Mouse (Mus musculus) neural tube, embryonic 15.5 days (tissue): Measurements from ENCODE around the gene Hbq1b. TPM values are rescaled to one million over a fixed set of nuclear protein-coding genes. Genes with fewer than 3 reads are reported as not detected.
"Not testable (repeated sequence)": the region's sequence is repeated elsewhere in the genome, so short reads cannot be mapped to it uniquely, and the experiment has no call there.

Experiments used
- ATAC-seq: fragments of 200-750 bp; cut with Nextera tagmentation; 2 replicates; pipeline ENCODE4 v1.8.0; 2017; ENCODE audit warnings: mild to moderate bottlenecking, moderate TSS enrichment, moderate library complexity; ENCODE audit not compliant: low FRiP score
- H3K27ac ChIP-seq: fragments of 300-500 bp; sonication (generic); replicated peaks from 2 replicates; pipeline ENCODE4 v1.5.1; 2015; ENCODE audit warnings: mild to moderate bottlenecking, inconsistent platforms
- H3K27me3 ChIP-seq: fragments of 300-500 bp; sonication (generic); replicated peaks from 2 replicates; pipeline ENCODE4 v1.6.1; 2015; ENCODE audit warnings: inconsistent platforms
- H3K36me3 ChIP-seq: fragments of 300-500 bp; sonication (generic); 2 replicates; pipeline ENCODE4 v1.6.1; 2015; ENCODE audit warnings: inconsistent platforms
- H3K4me1 ChIP-seq: fragments of 300-500 bp; sonication (generic); 2 replicates; pipeline ENCODE4 v1.6.1; 2015; ENCODE audit warnings: inconsistent platforms
- H3K4me2 ChIP-seq: fragments of 300-500 bp; sonication (generic); 2 replicates; pipeline ENCODE4 v1.6.1; 2015; ENCODE audit warnings: inconsistent platforms, mild to moderate bottlenecking, moderate library complexity
- H3K4me3 ChIP-seq: fragments of 300-500 bp; sonication (generic); replicated peaks from 2 replicates; pipeline ENCODE4 v1.5.1; 2015; ENCODE audit warnings: mild to moderate bottlenecking, inconsistent platforms
- H3K9ac ChIP-seq: fragments of 300-500 bp; sonication (generic); replicated peaks from 2 replicates; pipeline ENCODE4 v1.6.1; 2015; ENCODE audit warnings: mild to moderate bottlenecking, inconsistent platforms
- H3K9me3 ChIP-seq: fragments of 300-500 bp; sonication (generic); replicated peaks from 2 replicates; pipeline ENCODE4 v1.6.1; 2016; ENCODE audit warnings: inconsistent platforms
- WGBS: fragments of 180-500 bp; shearing (Covaris S2); methylation state at CpG from one replicate; pipeline ENCODE4 v1.1.7; 2015; ENCODE audit warnings: mixed read lengths; 5-methylcytosine and 5-hydroxymethylcytosine counted together
- polyA plus RNA-seq: library from polyadenylated mRNA; unstranded; fragments of >200 nt; fragmentation: Nextera tagmentation; extraction: Ambion mirVana; gene quantifications from 2 replicates; pipeline ENCODE4 v1.2.1, GENCODE M21; 2015

Hbq1b gene
- polyA plus RNA-seq, 1 experiment from 2014 or later, result 0.93 TPM

DNA sequence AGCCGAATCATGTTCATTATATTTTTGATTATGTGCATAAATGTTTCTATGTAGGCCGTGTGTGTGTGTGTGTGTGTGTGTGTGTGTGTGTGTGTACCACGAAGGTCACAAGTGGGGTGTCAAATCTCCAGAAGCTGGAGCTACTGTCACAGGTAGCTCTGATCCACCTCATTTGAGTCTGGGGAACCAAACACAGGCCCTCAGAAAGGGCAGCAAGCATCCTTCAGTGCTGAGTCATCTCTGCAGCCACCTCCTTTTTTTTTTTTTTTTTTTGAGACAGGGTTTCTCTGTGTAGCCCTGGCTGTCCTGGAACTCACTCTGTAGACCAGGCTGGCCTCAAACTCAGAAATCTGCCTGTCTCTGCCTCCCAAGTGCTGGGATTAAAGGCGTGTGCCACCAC is 6.1 kb downstream of the Hbq1b start:
- not testable (repeated sequence) for H3K4me2 ChIP-seq, H3K36me3 ChIP-seq, H3K4me1 ChIP-seq, H3K9me3 ChIP-seq, H3K27me3 ChIP-seq, H3K4me3 ChIP-seq, H3K27ac ChIP-seq, H3K9ac ChIP-seq, ATAC-seq
- WGBS, result 86% methylated on average over 4 of the region's 4 CpGs

DNA sequence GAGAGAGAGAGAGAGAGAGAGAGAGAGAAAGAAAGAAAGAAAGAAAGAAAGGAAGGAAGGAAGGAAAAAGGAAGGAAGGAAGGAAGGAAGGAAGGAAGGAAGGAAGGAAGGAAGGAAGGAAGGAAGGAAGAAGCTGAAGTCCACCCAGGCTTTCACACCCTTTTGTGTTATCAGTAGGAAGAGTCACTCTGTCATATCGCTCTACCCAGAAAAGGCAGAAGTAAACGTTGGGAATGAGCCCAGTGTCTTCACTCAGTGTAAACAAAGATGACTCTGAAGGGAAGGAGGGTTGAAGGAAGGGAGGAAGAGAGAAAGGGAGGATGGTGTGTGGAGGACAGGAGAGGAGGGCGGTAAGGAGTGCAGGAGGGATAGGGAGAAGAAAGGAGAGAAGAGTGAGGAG is 6.7 kb downstream of the Hbq1b start:
- 72% methylated on average over 3 of the region's 3 CpGs for WGBS
- H3K36me3 ChIP-seq, H3K4me1 ChIP-seq, H3K27me3 ChIP-seq, H3K9ac ChIP-seq, H3K4me3 ChIP-seq, ATAC-seq, H3K27ac ChIP-seq, H3K4me2 ChIP-seq, H3K9me3 ChIP-seq: not testable (repeated sequence)

DNA sequence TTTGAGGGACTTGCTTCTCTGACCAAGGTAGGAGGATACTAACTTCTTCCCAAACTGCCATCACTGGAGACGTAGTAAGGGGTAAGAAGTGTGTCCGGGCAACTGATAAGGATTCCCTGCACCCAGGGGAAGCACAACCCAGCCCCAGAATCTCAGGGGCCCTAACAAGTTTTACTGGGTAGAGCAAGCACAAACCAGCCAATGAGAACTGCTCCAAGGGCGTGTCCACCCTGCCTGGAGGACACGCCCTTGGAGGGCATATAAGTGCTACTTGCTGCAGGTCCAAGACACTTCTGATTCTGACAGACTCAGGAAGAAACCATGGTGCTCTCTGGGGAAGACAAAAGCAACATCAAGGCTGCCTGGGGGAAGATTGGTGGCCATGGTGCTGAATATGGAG is 9.4 kb downstream of the Hbq1b start, which contains the start of gene Hba-a2:
Hba-a2 (plus strand) TSS at position 287 of the 400 bp plus-strand sequence.
- H3K4me1 ChIP-seq, H3K27me3 ChIP-seq, H3K9ac ChIP-seq, H3K4me2 ChIP-seq, H3K4me3 ChIP-seq, ATAC-seq, H3K9me3 ChIP-seq, H3K27ac ChIP-seq, H3K36me3 ChIP-seq: not testable (repeated sequence)
- WGBS, result no CpG with 5 or more reads among the region's 4 CpGs

DNA sequence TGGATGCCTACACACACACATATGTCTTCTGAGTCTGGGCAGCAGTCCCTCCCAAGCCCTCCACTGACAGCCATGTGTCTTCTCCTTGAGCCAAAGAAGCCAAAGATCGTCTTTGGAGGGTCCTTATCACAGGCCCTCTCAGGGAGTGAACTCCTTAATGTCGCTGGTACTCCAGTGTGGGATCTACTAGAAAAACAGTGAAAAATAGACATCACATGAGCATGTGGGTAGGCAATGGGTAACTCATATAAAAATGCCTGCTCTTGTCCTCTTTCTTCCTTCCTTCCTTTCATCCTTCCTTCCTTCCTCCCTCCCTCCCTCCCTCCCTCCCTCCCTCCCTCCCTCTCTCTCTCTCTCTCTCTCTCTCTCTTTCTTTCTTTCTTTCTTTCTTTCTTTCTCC is 10.7 kb downstream of the Hbq1b start:
- not testable (repeated sequence) for ATAC-seq
- 54% methylated on average over 2 of the region's 2 CpGs for WGBS

DNA sequence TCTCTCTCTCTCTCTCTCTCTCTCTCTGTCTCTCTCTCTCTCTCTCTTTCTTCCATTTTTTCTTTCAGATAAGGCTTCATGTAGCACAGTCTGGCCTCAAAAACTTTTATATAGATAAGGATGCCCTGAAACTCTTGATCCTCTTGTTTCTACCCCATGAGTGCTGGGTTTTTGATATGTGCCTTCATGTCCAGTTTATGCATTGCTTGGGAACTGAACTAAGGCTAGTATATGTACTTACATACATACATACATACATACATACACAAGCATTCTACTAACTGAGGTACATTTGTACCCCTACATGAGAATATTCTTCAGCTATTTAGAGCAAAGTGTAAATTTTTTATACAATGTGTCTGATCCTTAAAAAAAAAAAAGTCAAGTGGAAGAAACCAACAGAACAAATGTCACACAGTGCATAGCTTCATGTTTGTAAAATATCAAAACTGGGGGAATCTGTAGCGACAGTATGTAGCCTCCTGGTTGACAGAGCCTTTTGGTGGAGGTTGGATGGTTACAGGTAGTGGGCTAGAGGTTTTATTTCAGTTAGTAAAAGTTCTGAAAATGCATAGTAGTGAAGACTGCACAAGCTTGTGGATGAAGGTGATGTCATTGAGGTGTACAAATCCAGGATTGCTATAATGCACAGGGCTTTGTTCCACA is 11.2 kb downstream of the Hbq1b start:
- ATAC-seq, result no peak
- H3K27ac ChIP-seq, result no peak overlapping the region
- no peak overlapping the region for H3K9ac ChIP-seq
- H3K4me3 ChIP-seq, result no peak overlapping the region
- H3K4me2 ChIP-seq, result no peak overlapping the region
- 87% methylated on average over 1 of the region's 1 CpGs for WGBS
- no peaks in the 10 kb centered on the region for H3K9me3 ChIP-seq
- no peaks in the 10 kb centered on the region for H3K36me3 ChIP-seq
- peaks cover 4% of the 10 kb centered on the region; the same call in 1 of the 2 replicates for H3K4me1 ChIP-seq
- H3K27me3 ChIP-seq, result peaks cover 9% of the 10 kb centered on the region; the same call in 1 of the 2 replicates

More for the DNA sequence above, 10.7 kb downstream of the Hbq1b start:
- H3K4me2 ChIP-seq, H3K9me3 ChIP-seq, H3K4me3 ChIP-seq, H3K9ac ChIP-seq, H3K27ac ChIP-seq, H3K4me1 ChIP-seq, H3K36me3 ChIP-seq, H3K27me3 ChIP-seq: not testable (repeated sequence)

DNA sequence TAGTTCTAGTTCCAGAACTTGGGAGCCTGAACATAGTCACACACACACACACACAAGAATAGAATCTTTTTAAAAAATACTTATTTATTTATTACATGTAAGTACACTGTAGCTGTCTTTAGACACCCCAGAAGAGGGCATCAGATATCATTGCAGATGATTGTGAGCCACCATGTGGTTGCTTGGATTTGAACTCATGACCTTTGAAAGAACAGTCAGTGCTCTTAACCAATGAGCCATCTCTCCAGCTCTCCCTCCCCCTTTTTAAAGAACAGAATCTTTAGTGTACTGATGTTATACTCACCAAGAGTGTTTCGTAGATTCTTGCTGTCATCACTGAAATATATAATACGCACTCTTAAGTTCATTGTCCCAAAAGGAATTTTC is 11.8 kb downstream of the Hbq1b start:
- 99% methylated on average over 2 of the region's 2 CpGs for WGBS
- peaks cover 9% of the 10 kb centered on the region; the same call in 1 of the 2 replicates for H3K27me3 ChIP-seq
- no peak overlapping the region for H3K9ac ChIP-seq
- no peak overlapping the region for H3K27ac ChIP-seq
- H3K36me3 ChIP-seq, result no peaks in the 10 kb centered on the region
- peaks cover 8% of the 10 kb centered on the region; the same call in 1 of the 2 replicates for H3K4me1 ChIP-seq
- no peak overlapping the region for H3K4me3 ChIP-seq
- H3K9me3 ChIP-seq, result no peaks in the 10 kb centered on the region
- no peak overlapping the region for H3K4me2 ChIP-seq
- no peak for ATAC-seq

DNA sequence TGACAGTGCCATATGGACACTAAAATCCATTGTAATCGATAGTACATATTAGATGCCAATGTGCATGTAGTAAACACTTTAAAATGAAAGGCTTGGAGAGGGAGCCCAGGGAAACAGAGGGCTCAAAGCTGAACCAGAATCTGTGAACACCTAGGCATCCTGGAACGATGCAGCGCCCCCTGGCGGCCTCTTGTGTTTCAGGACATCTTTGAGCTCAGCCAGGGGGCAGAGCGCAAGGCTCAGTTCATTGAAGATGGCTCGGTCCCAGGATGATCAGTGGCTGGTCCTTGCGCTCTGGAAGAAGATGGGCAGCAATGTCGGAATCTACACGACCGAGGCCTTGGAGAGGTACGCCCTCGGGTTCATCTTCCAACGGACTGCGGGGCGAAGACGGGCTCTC is 13.1 kb downstream of the Hbq1b start, which contains the start of gene Hbq1a:
Hbq1a (plus strand) TSS at position 205 of the 400 bp plus-strand sequence.
- H3K4me3 ChIP-seq, result peak within 1 kb of the TSS; percentile 32
- ATAC-seq, result peak; percentile 75
- not testable (repeated sequence) for H3K36me3 ChIP-seq, H3K4me1 ChIP-seq, H3K9me3 ChIP-seq, H3K9ac ChIP-seq, H3K27ac ChIP-seq, H3K27me3 ChIP-seq
- peak within 1 kb of the TSS; percentile 55 for H3K4me2 ChIP-seq
- 8% methylated on average over 16 of the region's 16 CpGs for WGBS

DNA sequence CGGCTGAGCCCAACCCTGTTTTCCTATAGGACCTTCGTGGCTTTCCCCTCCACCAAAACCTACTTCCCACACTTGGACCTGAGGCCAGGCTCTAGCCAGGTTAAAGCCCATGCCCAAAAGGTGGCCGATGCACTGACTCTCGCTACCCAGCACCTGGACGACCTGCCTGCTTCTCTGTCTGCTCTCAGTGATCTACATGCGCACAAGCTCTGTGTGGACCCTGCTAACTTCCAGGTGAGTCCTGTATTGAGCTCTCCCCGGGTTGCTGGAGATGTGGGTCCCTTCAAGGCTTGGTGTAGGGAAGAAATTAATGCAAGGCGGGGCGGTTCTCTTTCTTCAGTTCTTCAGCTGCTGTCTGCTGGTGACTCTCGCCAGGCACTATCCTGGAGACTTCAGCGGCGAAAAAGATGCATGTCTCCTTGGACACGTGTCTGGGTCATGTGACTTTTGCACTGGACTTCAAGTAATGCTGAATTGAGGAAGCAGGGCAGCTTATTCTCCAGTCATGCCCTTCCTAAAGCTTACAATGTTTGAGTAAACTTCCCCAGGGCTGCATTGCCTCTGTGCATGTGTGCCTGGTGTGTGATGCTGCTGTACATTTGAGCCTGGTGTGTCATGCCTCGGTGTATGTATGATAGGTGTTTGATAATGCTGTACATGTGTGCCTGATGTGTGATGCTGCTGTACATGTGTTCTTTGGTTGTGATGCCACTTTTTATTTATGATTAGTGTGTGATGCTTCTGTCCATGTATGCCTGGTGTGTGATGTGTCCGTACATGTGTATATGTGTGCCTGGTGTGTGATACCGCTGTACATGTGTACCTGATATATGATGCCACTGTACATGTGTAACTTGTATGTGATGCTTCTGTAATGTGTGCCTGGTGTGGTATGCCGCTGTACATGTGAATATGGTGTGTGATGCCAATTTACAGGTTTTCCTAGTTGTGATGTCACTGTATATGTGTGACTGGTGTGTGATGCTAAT is 13.8 kb downstream of the Hbq1b start:
- peak overlapping the region; percentile 55 for H3K4me2 ChIP-seq
- H3K9me3 ChIP-seq, result no peaks in the 10 kb centered on the region
- H3K27me3 ChIP-seq, result peaks cover 9% of the 10 kb centered on the region; the same call in 1 of the 2 replicates
- H3K27ac ChIP-seq, result no peak overlapping the region
- peak overlapping the region; percentile 32 for H3K4me3 ChIP-seq
- peak; percentile 36; the same call in 1 of the 2 replicates for ATAC-seq
- H3K36me3 ChIP-seq, result no peaks in the 10 kb centered on the region
- peaks cover 8% of the 10 kb centered on the region; the same call in 1 of the 2 replicates for H3K4me1 ChIP-seq
- 53% methylated on average over 15 of the region's 17 CpGs for WGBS
- no peak overlapping the region for H3K9ac ChIP-seq

DNA sequence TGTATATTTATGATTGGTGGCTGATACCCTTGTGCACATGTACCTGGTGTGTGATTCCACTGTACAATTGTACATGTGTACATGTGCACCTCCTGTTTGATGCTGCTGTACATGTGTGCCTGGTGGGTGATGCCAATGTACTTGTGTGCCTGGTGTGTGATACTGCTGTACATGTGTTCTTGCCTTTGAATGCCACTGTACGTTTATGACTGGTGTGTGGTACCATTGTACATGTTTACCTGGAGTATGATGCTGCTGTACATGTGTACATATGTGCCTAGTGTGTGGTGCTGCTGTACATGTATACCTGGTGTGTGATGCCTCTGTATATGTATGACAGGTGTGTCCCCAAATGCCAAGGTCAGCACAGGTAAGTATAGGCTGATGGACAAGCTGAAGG is 14.7 kb downstream of the Hbq1b start:
- Histone ChIP-seq H3K27me3 (peaks cover 9% of the 10 kb centered on the region; the same call in 1 of the 2 replicates), H3K4me2 (no peak overlapping the region), H3K9me3 (no peaks in the 10 kb centered on the region), H3K4me3 (no peak overlapping the region), H3K36me3 (no peaks in the 10 kb centered on the region), H3K4me1 (peaks cover 8% of the 10 kb centered on the region; the same call in 1 of the 2 replicates), H3K9ac (no peak overlapping the region), H3K27ac (no peak overlapping the region)
- 68% methylated on average over 1 of the region's 1 CpGs for WGBS
- ATAC-seq, result no peak

DNA sequence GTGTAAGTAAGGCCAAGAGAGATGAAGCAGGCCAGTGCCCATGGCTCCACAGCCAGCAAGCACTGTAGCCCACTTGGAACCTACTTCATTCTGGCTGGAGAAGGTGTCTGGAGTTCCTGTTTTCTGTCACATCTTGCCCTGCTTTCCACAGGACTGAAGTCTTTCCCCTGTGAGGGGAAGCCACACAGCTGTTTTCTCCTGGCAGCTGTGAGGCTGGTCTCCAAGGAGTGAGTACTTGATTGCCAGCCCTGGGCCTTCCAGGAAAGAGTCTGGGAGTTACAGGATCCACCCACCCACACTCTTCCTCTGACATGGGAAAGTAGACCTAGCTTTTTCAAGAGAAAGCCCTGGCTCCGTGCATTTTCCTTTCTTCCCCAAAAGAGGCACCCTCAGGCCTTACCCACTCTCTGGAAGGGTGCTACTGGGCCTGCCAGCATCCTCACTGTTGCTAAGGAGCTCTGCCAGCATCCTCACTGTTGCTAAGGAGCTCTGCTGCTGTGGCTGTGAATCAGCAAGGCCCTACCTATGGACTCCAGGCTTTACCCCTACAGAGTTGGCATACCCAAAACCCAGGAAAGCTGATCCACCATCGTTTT is 16.2 kb downstream of the Hbq1b start:
- H3K4me1 ChIP-seq, result peaks cover 8% of the 10 kb centered on the region; the same call in 1 of the 2 replicates
- H3K36me3 ChIP-seq, result no peaks in the 10 kb centered on the region
- ATAC-seq, result no peak
- no peaks in the 10 kb centered on the region for H3K9me3 ChIP-seq
- no peak overlapping the region for H3K4me2 ChIP-seq
- no peak overlapping the region for H3K9ac ChIP-seq
- 56% methylated on average over 2 of the region's 2 CpGs for WGBS
- H3K27me3 ChIP-seq, result peaks cover 9% of the 10 kb centered on the region; the same call in 1 of the 2 replicates
- H3K4me3 ChIP-seq, result no peak overlapping the region
- H3K27ac ChIP-seq, result no peak overlapping the region

DNA sequence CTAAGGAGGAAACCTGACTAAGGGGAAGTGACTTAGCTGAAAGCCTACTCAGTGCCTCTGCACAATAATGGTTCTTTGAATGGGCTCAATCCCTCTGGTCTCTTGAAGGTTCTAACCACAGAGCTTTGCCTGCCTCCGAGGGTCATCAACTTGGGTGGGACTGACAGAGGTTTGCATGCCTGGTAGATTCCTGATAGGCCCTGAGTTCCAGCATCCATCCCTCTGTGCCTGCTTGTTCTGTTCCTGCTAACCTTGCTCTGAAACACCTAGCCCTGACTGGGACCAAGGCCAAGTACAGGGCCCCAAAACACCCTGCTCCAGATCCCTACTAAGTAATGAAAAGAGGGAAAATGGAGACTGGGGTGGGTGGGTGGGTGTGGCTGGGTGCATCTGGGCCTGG is 16.7 kb downstream of the Hbq1b start:
- Histone ChIP-seq H3K4me2 (no peak overlapping the region), H3K4me3 (no peak overlapping the region), H3K4me1 (peaks cover 8% of the 10 kb centered on the region; the same call in 1 of the 2 replicates), H3K27me3 (peaks cover 9% of the 10 kb centered on the region; the same call in 1 of the 2 replicates), H3K9ac (no peak overlapping the region), H3K9me3 (no peaks in the 10 kb centered on the region), H3K36me3 (no peaks in the 10 kb centered on the region), H3K27ac (no peak overlapping the region)
- ATAC-seq, result no peak
- 89% methylated on average over 1 of the region's 1 CpGs for WGBS
